Mouse (Mus musculus) heart, adult 2 months (tissue): ENCODE results near the gene Dctd.

Source experiments
- CTCF ChIP-seq: fragments of 200-600 bp; IDR thresholded peaks from 2 replicates; pipeline ENCODE4 v1.8.1; 2022; ENCODE audit warnings: antibody characterized with exemption, mild to moderate bottlenecking, moderate library complexity
- EP300 ChIP-seq: fragments of 200-500 bp; IDR thresholded peaks from 2 replicates; pipeline ENCODE4 v1.6.1; 2011; ENCODE audit warnings: low read depth, low read length, control low read depth; ENCODE audit not compliant: insufficient read depth
- POLR2A ChIP-seq: fragments of 200-500 bp; IDR thresholded peaks from 2 replicates; pipeline ENCODE4 v1.6.1; 2011; ENCODE audit warnings: mild to moderate bottlenecking, low read depth, low read length, control low read depth; ENCODE audit not compliant: insufficient read depth

- TF ChIP-seq CTCF (no peak), EP300 (no peak), POLR2A (no peak)
Measured at GRCm38 (mm10) chr8:48188586-48188985, 89.7 kb downstream of the Dctd start.
